Mouse (Mus musculus): Measurements from ENCODE around the gene Samd1.

The Samd1 gene

DNA sequence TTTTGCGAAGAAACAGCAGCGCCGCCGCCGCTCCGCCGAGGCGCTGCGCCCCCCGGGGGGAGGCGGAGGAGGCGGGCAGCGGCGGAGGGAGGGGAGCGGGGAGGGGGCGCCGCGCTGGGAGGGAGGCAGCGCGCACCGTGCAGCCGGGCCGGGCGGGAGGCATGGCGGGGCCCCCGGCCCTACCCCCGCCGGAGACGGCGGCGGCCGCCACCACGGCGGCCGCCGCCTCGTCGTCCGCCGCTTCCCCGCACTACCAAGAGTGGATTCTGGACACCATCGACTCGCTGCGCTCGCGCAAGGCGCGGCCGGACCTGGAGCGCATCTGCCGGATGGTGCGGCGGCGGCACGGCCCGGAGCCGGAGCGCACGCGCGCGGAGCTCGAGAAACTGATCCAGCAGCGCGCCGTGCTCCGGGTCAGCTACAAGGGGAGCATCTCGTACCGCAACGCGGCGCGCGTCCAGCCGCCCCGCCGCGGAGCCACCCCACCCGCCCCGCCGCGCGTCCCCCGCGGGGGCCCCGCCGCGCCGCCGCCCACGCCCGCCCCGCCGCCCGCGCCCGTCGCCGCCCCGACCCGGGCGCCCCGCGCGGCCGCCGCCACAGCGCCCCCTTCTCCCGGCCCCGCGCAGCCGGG, at the start of gene Samd1:
TSS of gene Samd1 (plus strand) at position 162 of the 631 bp plus-strand sequence.
- peak in 1 of 2 experiments; percentile 51 for DNase-seq (ENCODE audit: low spot score in 2 of 2)

DNA sequence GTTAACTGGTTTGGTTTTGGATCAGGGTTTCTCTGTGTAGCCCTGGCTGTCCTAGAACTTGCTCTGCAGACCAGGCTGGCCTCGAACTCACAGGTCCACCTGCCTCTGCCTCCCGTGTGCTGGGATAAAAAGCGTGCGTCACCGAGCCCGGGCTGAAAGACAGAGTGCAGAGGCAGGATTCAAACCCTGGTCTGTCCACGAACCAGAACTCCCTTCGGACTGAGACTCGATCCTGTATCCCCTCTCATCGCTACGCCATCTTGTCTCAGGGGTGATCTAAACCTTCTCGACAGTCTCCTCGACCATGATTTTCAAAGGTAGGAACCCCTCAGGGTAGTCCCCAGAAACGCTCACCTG, 42.7 kb upstream of the Samd1 start:
- DNase-seq (ENCODE audit: low spot score in 2 of 2), result no peak

DNA sequence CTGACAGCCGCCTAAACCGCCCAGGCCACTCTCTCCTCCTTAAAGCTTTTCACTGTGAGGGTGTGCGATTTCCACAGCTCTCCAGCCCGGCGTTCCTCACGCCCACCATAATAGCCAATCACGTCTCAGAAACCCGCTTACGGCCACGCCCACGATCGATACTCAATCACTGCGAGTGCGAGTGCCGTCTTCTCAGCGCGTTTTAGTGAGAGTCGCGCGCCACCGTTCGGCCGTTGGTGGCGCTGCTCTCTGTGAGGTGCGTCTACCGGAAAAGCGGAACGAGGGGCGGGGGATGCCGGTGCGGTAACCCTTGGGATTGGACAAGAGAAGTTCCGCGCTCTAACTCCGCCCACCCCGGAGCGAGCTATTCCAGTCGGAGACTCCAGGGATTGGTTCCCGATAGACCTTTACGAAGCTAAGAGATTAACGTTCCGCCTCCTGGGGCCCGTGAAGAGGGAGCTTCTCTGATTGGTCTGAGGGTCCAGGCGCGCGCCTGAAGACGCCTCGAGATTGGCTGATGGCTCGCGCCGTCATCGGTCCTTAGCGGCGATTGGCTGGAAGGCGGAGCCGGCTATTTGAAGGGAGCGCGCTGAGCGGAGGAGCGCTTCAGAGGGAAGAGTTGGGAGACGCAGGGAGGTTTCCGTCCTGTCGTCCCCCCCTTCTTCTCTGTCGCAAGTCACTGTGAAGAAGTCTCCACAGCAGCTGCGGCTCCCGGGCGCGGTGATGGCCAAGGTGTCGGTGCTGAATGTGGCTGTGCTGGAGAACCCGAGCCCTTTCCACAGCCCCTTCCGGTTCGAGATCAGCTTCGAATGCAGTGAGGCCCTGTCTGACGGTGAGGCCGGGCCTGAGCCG, 42.1 kb upstream of the Samd1 start, which contains the start of the genes Gm10644 and Asf1b:
TSS of gene Gm10644 (minus strand) at position 100 of the 852 bp plus-strand sequence.
TSS of gene Asf1b (plus strand) at position 402 of the 852 bp plus-strand sequence.
- DNase-seq (ENCODE audit: low spot score in 2 of 2), result peak; percentile 91 to 97

DNA sequence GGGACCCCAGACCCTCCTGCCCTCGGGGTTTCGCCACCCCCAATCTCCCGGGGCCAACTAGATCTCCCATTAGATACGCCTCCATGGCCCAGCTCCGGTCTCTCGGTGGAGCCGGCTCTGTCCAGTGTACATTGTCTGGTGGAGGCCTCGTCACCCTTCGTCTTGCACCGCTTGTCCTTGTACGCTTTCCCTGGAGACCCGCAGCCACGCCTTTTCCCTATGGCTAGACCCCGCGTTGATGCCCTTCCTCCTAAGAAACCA, 41.6 kb upstream of the Samd1 start:
- no peak for DNase-seq (ENCODE audit: low spot score in 2 of 2)

DNA sequence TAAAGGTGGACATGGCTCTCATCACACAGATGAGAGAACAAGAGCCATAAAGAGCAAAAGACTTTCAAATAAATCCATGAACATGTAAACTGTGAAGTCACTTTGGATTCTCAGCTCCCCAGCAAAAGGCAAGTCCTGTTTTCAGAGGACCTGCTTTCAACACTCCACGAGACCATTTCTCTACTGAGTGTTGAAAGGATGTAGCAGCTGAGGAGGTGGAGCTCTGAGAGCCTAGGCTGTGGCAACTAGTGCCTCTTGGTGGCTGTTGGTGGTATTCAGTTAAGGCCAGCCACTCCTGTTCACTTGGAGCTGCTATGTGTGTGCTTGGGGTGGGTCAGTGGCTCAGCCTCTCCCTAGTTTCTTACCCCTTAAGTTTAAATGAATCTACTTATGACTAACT, 40.7 kb upstream of the Samd1 start:
- no peak for DNase-seq (ENCODE audit: low spot score in 2 of 2)

DNA sequence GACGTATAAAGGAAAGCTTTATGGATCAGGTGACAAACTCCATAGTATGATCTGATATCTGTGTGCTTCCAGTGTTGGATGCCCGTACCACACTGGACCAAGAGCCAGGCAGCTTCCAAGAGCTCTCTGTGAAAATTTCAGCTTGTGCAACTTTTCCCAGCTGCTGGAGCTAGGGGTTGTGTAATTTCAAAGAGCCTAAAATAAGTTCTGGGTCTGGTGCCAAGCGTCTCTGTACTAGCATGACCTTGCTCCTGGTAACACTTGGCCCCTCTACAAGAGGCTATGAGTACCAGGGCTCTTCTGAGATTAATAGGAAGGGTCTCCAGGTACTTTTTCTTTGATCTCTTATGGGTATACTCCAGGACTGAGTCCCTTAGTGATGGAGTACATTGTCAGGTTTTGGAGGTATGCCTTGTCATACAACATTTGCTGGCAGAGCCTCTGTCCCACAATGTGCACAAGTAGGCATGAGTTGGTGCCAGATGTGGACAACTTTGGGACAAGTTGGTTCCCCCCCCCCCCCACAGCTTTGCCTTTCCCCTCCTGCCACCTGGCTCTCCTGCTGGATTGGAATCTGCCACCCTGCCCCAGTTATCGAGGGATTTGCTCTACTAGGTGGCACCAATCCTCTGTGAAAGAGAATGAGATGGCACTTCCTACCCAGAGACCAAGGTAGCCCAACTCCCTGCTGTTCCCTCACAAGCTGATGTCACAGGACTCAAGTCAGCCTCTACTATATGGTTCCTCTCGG, 33.3 kb upstream of the Samd1 start:
- no peak for DNase-seq (ENCODE audit: low spot score in 2 of 2)

DNA sequence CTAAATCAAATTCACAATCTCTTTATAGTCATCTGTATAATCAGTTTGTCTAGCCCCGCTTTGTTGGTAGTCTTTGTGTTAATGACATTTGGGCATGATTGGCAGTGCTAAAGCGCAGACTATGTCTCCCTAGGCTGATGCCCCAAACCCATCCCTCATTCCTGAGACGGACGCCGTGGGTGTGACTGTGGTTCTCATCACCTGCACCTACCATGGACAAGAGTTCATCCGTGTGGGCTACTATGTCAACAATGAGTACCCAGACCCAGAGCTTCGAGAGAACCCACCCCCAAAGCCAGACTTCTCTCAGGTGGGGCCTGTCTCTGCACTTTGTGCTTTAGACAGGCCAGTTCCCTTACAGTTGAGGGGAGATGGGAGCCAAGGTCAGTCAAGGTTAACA, 29.8 kb upstream of the Samd1 start:
- no peak for DNase-seq (ENCODE audit: low spot score in 2 of 2)

DNA sequence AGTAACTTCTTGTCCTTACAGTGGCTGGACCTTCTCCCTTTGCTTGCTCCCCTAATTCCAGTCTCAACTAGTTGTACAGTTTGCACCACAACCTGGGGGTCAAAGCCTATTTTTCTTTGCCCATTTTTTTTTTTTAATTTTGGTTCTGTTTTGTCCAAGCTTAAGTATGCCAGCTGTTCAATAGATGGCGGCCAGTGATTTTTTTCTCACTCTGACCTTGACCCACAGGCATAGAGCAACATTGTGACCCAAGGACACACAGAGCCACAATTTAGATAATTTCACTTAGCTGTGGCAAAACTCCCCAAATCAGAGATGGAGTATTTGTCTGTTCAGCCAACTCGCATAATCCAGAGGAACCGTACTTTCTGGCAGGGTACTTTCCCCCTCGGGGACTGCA, 26.4 kb upstream of the Samd1 start:
- DNase-seq (ENCODE audit: low spot score in 2 of 2), result no peak

DNA sequence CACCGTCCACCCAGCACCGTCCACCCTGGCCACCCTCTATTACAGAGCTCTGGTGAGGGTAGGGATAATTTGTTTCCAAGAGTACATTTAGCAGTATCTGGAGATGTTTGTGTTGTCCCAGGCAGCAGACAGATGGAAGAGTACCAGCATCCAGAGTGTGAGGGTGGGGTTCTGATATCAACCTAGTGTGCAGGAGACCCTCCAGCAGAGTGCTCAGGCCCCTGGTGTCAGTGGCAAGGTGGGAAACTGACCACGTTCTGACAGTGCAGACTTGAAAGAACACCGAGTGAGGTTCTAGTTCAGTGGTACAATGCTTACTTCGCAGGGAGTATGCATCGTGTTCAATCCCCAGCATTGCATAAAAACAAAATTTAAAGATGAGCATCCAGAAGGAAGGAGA, 25.8 kb upstream of the Samd1 start:
- no peak for DNase-seq (ENCODE audit: low spot score in 2 of 2)

DNA sequence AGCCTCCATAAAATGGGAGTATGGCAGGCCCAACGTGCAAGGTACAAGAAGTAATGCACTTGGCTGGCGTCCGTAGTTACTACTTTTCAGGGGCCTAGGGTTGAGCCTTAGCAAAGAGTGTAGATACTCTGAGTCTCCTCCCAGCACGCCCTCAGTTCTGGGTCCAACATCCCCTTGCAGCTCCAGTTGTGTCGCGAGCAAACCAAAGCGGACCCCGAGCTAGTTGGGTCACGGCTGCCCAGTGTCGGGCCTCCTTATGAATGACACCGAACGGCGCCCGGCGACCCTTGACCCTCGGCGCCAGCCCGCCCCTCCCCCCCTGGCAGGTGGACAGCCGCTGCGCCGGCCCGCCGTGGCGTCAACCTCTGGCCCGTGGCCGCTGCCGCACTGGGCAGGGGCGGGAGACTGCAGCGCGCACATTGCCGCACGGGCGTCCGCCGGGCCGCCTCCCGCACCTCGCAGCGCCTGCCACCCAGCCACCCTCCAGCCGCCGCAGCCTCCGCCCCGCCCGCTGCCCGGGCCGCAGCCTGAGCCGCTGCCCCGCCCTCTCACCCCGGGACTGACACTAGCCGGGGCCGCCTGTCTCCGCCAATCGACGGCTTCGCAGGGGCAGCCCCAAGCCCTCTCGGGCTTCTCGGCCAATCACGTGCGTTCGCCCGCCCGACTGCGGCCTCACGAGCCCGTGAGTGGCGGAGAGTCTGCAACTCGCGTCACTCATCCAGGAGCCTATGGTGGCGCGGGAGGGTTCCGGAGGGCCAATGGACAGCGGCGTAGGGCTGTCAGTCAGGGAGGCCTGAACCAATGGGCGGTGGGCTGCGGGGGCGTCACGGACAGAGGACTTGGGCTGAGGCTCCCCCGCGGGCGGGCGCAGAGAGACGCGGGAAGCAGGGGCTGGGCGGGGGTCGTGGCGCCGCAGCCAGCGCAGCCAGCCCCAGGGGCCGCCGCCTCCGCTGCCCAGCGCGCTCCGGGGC, 25.0 kb upstream of the Samd1 start, which contains the start of gene Prkaca:
TSS of gene Prkaca (plus strand) at position 844 of the 971 bp plus-strand sequence.
- peak; percentile 95 to 97 for DNase-seq (ENCODE audit: low spot score in 2 of 2)

DNA sequence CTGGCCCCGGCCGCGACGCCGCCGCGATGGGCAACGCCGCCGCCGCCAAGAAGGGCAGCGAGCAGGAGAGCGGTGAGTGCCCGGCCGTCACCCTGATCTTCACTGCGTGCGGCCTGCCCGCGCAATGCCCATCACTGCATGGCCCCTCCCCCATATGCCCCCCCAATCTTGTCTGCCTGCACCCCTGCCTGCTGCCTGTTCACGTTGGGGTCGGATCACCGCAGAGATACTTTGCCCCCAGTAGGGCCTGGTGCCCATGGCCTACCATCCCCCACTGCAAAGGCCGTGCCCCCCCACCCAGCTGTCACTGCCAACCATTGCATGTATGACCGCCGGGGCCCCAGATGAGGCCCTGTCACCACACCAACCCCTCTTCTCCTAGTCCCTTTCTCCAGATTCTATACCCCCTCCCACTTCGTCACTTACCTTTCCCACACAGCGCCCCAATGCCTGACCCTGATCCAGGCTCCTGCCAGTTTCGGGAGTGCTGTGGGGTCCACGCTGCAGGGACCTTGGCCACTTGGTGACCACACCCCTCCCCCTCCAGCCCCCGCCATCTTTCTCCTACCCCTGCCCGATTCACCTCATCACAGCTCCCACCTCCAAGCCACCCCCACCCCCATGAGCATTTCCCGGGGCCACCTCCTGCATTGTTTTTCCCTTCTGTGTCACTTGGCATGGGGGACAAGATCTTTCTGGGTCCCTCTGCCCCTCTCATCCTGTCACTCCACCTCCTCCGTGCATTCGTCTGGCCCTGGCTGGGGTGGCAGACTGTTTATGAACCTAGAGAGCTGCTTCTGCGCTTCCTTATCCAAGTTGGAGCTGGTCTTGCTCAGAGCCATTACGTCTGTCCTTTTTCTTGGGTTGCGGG, 24.1 kb upstream of the Samd1 start:
- DNase-seq (ENCODE audit: low spot score in 2 of 2), result no peak

DNA sequence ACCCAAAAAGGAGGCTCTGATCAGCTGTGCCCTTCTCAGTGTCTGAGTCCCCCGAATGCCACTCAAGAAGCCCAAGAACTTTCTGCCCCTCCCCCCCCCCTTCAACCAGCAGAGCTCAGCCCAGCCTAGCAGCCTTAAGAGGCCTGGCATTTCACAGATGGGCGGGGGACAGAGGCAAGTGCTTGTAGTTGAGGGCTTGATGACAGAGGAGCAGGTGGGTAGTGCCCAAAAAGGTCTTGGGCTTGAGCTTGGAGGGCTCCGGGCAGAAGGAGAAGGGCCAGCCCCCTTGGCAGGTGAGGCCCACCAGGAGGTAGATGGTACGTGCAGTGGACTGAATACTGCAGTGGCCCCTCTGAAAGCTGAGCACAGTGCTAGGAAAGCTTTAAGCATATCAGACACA, 23.0 kb upstream of the Samd1 start:
- DNase-seq (ENCODE audit: low spot score in 2 of 2), result no peak

DNA sequence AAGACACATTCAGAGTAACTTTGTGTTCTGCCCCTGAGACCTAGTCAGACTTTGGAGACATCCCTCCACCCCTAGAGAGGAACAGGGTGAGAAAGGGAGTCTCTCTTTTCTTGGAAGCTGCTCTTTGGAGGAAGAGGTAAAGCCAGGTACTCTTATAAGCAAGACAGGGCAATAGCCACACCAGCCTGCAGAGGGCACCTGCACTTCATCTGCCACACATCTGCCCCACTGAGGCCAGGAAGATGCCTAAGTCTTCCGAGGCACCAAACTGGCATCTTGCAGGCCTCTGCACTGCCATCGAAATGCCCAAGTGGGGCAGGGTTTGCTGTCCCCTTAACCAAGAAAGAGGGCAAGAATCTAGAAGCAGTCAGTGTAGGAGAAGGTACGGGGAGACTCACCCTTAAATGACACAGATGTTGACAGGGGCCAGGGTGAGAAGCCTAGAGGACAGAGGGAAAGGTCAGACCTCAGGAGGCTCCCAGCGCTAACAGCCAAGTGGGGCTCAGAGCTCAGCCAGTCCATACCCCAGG, 21.3 kb upstream of the Samd1 start:
- no peak for DNase-seq (ENCODE audit: low spot score in 2 of 2)

DNA sequence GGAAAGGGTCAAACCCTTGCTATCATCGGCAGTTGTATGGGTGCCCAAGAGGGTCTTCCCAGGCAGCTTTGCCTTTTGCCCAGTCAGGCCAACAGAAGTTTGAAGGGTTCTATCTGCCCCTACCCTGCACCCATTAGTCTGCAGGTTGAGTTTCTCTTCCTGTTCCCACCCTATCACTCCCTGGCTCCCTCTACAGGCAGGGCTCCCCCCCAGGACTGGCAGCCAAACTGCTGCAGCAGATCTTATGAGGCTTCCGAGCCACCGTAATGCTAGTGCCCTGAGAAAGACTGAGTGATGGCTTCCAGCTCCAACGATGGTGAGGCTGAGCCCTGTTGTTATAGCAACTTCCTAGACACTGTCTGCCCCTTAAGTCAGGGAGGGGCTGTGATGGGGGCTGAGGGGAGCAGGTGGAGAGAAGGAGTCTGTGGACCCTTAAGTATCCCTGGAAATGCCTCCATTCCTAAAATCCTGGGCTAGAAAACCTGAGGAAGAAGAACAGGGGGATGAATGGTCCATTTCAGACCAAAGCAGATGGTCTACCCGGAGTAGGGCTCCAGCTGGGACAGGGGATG, 20.6 kb upstream of the Samd1 start:
- DNase-seq (ENCODE audit: low spot score in 2 of 2), result no peak

DNA sequence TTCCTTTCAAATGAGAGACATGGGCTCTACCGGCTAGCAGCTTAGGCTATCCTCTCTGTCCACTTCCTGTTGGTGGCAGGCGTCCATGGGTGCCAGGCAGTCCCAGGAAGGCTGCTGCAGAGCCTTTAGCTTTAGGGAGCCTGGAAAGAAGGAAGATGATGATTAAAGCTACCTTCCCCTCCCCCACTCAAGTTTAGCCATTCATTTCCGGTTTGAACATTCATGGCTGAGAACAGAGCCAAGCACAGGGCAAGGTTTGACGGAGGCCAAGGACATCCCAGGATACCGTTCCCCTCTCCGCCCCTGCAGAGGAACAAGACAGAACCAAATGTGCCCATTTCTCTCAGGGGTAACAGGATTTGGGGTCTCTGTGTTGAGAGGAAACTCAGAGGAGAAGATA, 19.8 kb upstream of the Samd1 start:
- no peak for DNase-seq (ENCODE audit: low spot score in 2 of 2)

DNA sequence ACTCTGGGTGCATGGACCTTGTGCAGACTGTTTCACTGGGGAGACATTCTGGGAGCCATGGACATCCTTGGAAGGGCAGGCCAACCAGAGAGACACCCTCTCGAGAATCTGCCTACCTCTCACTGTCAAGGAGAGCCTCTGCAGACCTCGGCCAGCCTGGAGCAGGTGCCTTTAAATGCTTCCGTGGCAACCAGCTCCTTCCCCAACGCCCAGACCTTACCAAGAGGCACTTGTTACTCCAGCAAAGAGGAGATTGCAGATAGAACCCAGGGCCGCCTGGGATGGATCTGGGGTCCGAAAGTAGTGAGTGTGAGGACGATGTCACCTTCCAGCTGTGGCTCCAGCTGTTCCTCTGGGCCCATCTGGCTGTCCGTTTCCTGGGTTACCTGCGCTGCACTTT, 19.3 kb upstream of the Samd1 start:
- DNase-seq (ENCODE audit: low spot score in 2 of 2), result no peak

DNA sequence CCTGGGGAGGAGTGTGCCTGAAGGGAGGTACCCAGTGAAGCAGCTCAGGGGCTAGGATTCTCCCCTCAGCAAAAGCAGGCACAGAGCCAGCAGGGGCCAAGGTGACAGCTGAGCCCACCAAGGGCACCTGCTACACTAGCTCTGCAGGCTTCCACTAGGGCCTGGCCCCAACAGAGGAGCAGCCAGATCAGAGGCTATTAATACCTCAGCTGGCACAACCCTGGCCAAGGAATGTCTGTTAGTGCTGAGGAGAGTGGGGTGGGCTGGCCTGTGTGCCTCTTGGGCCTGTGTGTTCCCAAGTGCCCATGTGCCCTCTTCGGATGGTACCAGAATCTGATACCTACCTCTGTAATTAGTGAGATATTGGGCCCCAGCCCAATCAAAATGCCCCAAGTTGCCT, 17.2 kb upstream of the Samd1 start:
- DNase-seq (ENCODE audit: low spot score in 2 of 2), result no peak

DNA sequence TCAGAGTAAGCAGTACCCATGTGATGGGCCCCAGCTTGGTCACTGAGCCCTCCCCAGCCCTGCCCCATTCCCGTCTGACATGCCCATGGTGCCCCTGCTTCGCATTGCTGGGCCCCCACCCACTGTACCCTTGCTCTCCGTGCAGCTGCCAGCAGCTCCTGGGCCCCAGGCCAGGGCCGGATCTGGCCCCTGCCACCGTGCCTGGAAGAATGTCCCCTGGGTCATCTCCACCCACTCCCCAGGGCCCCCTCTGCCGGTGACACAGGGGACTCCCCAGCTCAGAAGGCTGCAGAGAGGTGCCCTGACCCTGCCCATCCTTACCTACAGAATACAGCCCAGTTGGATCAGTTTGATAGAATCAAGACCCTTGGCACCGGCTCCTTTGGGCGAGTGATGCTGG, 16.6 kb upstream of the Samd1 start:
- no peak for DNase-seq (ENCODE audit: low spot score in 2 of 2)

DNA sequence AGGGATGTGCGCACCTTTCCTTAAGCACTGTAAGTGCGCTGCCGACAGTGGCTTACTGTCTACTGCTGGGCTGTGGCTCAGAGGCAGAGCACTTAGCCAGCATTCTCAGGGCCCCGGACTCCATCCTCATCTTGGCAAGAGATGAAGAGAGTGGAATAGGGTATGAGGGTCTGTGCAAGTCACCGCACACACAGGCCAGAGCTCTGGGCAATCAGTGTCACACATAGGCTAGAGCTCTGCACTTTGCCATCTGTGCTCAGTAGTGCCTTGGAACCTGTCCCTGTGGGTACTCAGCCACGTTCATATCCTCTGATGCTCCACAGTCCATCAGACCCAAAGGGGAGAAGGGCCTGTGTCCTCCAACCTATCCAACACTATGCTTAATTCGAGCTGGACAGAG, 15.9 kb upstream of the Samd1 start:
- no peak for DNase-seq (ENCODE audit: low spot score in 2 of 2)

DNA sequence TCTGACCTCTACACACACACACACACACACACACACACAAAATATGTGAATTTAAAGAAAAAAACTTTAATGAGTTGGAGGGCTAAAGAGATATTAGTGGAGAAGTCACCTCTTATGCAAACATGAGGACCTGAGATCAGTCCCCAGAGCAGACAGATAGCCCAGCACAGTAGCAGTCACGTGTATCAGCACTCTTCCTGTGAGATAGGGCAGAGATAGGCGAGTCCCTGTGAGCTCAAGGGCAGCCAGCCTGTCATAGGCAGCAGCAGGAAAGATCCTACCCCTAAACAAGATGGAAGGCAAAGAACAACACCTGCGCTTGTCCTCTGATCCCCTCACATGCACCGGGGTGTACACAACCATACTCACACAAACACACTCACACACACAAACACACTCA, 15.0 kb upstream of the Samd1 start:
- DNase-seq (ENCODE audit: low spot score in 2 of 2), result no peak
